Mouse (Mus musculus) G1E (cell line): ENCODE results near the gene Lax1. TPM values are rescaled to one million over a fixed set of nuclear protein-coding genes. Genes with fewer than 3 reads are reported as not detected.
"Not testable (repeated sequence)": the region's sequence is repeated elsewhere in the genome, so short reads cannot be mapped to it uniquely, and the experiment has no call there.

Source experiments
- ATAC-seq: 2 replicates; pipeline ENCODE4 v1.8.0; 2016; ENCODE audit warnings: mild to moderate bottlenecking; ENCODE audit not compliant: insufficient number of reproducible peaks, poor library complexity, low FRiP score, severe bottlenecking; ENCODE audit errors: extremely low read depth
- DNase-seq: peaks from one replicate; pipeline ENCODE4 v3.0.0; 2012; ENCODE audit warnings: low spot score
- H3K27me3 ChIP-seq: 2 replicates; pipeline ENCODE4 v1.6.1; 2012; ENCODE audit warnings: mild to moderate bottlenecking, low read length, inconsistent platforms; ENCODE audit not compliant: insufficient read depth
- H3K36me3 ChIP-seq: replicated peaks from 2 replicates; pipeline ENCODE3; 2012; ENCODE audit warnings: mild to moderate bottlenecking, inconsistent platforms
- H3K4me1 ChIP-seq: 2 replicates; pipeline ENCODE4 v1.6.1; 2012; ENCODE audit warnings: low read depth, low read length, inconsistent platforms, mixed read lengths; ENCODE audit not compliant: insufficient read depth
- H3K4me3 ChIP-seq: 2 replicates; pipeline ENCODE4 v1.5.1; 2012; ENCODE audit warnings: low read depth, mild to moderate bottlenecking, inconsistent platforms, low read length, moderate library complexity, mixed read lengths
- H3K9me3 ChIP-seq: replicated peaks from 2 replicates; pipeline ENCODE4 v1.6.1; 2012; ENCODE audit warnings: inconsistent platforms
- CTCF ChIP-seq: IDR thresholded peaks from 2 replicates; pipeline ENCODE4 v1.5.1; 2012; ENCODE audit warnings: low read depth, low read length, inconsistent platforms, mixed read lengths
- GATA1 ChIP-seq: IDR thresholded peaks from 2 replicates; pipeline ENCODE4 v1.6.1; 2012; ENCODE audit warnings: borderline replicate concordance, low read length, inconsistent platforms, mixed read lengths
- GATA2 ChIP-seq: IDR thresholded peaks from 2 replicates; pipeline ENCODE4 v1.6.1; 2012; ENCODE audit warnings: low read depth, low read length, inconsistent platforms, borderline replicate concordance
- POLR2AphosphoS5 ChIP-seq: IDR thresholded peaks from 2 replicates; pipeline ENCODE4 v1.6.1; 2012; ENCODE audit warnings: low read depth, low read length, inconsistent platforms; ENCODE audit not compliant: insufficient replicate concordance
- TAL1 ChIP-seq: conservative IDR thresholded peaks from 2 replicates; pipeline ENCODE4 v1.6.1; 2012; ENCODE audit warnings: low read depth, low read length, inconsistent platforms, mixed read lengths
- polyA plus RNA-seq: library from polyadenylated mRNA; stranded (reverse); fragments of >175 nt; gene quantifications from 2 replicates; pipeline ENCODE4 v1.2.3, GENCODE M21; 2012
- total RNA-seq, 2 experiments: library from RNA; stranded (forward) in 1 of 2; stranded (reverse) in 1 of 2; fragments of 200-1000 nt in 1 of 2; fragments of >200 nt in 1 of 2; fragmentation: Nextera tagmentation in 1 of 2; gene quantifications; 2 replicates each; pipeline ENCODE4 v1.2.3; 2014 to 2017

Gene Lax1
- total and polyA plus RNA-seq, 3 experiments, result 0.16 TPM; not detected in 2

- ATAC-seq, result no peak
- Histone ChIP-seq H3K4me1 (peaks cover 15% of the 10 kb centered on the region), H3K27me3 (peaks cover 18% of the 10 kb centered on the region), H3K36me3 (no peaks in the 10 kb centered on the region), H3K4me3 (no peak overlapping the region), H3K9me3 (no peaks in the 10 kb centered on the region)
- DNase-seq, result no peak
- no peak for TF ChIP-seq TAL1
- TF ChIP-seq GATA1, result no peak
- no peak for TF ChIP-seq POLR2AphosphoS5
- no peak for TF ChIP-seq GATA2
These were observed 18.6 kb downstream of the Lax1 start for GRCm38 (mm10) chr1:133671266-133671665.

GRCm38 (mm10) chr1:133670776-133671175 lies 19.1 kb downstream of the Lax1 start:
- TF ChIP-seq CTCF (no peak), POLR2AphosphoS5 (no peak), GATA1 (no peak), GATA2 (no peak), TAL1 (no peak)
- Histone ChIP-seq H3K4me1 (peaks cover 15% of the 10 kb centered on the region), H3K27me3 (peaks cover 13% of the 10 kb centered on the region), H3K9me3 (no peaks in the 10 kb centered on the region), H3K4me3 (no peak overlapping the region), H3K36me3 (no peaks in the 10 kb centered on the region)
- no peak for ATAC-seq
- DNase-seq, result no peak

DNA sequence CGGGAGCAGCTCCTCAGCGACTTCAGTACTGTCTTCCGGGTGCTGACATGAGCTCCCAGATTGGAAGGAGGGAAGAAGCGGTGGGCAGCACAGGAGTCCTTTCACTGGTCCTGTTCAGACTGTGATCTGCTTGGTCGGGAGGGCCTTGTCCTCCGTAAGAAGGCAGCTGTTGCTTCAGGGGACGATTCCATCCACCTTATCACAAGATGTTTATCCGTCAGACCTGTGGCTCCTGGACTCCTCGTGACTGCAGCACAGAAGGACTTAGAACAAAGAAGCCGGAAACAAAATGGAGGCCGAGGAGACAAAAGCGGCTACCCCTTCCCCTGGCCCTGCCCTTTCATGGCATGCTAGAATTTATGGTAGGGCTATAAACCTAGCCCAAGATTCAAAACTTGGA lies 19.7 kb downstream of the Lax1 start:
- TF ChIP-seq TAL1, result no peak
- TF ChIP-seq CTCF, result no peak
- TF ChIP-seq GATA2, result no peak
- no peaks in the 10 kb centered on the region for H3K9me3 ChIP-seq
- H3K4me3 ChIP-seq, result no peak overlapping the region
- H3K36me3 ChIP-seq, result no peaks in the 10 kb centered on the region
- ATAC-seq (no peak), DNase-seq (no peak)
- H3K27me3 ChIP-seq, result peaks cover 12% of the 10 kb centered on the region
- peaks cover 15% of the 10 kb centered on the region for H3K4me1 ChIP-seq

GRCm38 (mm10) chr1:133668618-133669017 lies 21.3 kb downstream of the Lax1 start:
- Histone ChIP-seq H3K36me3 (no peaks in the 10 kb centered on the region), H3K4me1 (peaks cover 26% of the 10 kb centered on the region), H3K4me3 (no peak overlapping the region), H3K9me3 (no peaks in the 10 kb centered on the region), H3K27me3 (peaks cover 3% of the 10 kb centered on the region; the same call in 1 of the 2 replicates)
- ATAC-seq (no peak), DNase-seq (no peak)
- TF ChIP-seq GATA2 (no peak), TAL1 (no peak), GATA1 (no peak), CTCF (no peak), POLR2AphosphoS5 (no peak)

DNA sequence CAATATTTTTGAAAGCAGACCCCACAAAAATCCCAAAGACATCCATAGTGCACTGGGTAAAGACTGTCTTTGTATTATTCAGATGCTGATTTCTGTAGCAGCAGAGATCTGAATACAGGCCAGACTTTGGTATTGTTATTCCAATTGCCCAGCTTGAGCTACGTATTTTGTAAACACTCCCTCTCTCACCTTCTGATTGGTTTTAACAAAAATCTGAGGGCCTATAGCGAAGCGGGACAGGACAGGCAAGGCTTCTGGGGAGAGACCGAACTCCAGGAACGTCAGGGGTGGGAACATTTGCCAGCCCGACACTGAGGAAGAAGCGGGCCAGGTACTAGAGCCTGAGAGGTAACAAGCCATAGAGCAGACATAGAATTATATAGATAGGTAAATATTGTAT lies 22.2 kb downstream of the Lax1 start:
- DNase-seq (no peak), ATAC-seq (no peak)
- no peaks in the 10 kb centered on the region for H3K9me3 ChIP-seq
- H3K4me1 ChIP-seq, result peaks cover 32% of the 10 kb centered on the region
- H3K4me3 ChIP-seq, result no peak overlapping the region
- H3K27me3 ChIP-seq, result peaks cover 3% of the 10 kb centered on the region; the same call in 1 of the 2 replicates
- TF ChIP-seq CTCF (no peak), GATA2 (no peak), POLR2AphosphoS5 (no peak)
- no peaks in the 10 kb centered on the region for H3K36me3 ChIP-seq

DNA sequence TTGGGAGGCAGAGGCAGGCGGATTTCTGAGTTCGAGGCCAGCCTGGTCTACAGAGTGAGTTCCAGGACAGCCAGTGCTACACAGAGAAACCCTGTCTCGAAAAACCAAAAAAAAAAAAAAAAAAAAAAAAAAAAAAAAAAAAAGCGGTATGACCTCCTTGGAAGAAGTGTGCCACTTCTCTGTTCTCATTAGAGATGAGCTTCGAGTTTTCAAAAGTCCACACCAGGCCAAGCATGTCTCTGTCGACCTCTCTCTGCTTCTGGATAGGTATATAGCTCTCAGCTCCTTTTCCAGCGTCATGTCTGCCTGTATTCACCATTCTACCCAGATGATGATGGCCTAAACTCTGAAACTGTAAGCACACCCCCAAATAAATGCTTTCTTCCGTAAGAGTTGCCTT lies 24.2 kb downstream of the Lax1 start:
- not testable (repeated sequence) for H3K36me3 ChIP-seq, H3K9me3 ChIP-seq, H3K4me3 ChIP-seq, DNase-seq, ATAC-seq, H3K27me3 ChIP-seq
- peaks cover 31% of the 10 kb centered on the region for H3K4me1 ChIP-seq

DNA sequence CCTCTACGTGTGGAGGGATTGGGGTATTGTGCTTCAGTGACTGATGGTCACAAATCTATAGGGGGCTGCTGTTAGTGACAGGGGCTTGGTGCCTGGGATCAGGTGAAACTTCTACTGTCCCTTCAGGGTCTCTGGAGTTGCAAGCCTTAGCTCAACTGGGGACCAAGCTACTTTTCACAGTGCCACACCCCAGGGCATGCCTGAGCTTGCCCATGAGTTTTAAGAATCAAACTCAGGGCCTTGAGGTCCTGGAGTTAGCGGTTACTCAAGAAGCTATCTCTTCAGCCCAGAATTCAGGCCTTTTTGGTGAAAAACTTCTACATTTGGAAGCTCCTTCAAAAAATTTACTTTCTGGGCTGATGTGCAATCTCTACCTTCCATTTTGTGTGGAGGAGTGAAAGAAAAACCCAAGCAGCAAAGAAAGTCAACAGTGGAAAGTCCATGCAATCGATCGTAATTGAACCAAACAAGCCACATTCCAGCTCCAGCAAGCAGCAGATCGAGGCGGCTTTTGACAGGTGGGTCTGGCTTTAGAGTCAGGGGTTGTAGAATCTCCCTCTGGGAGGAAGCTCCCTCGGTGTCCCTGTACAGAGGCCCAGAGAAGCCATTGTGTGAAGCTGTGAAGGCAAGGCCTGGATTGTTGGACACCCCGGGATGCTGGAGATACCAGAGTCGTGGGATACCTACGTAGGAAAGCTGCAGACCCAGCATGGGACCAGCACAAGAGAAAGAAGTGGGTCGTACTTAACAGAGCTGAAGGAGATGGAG lies 25.5 kb downstream of the Lax1 start:
- no peak for TF ChIP-seq GATA2
- no peak for TF ChIP-seq TAL1
- no peak for TF ChIP-seq GATA1
- TF ChIP-seq POLR2AphosphoS5, result no peak
- TF ChIP-seq CTCF, result no peak
- no peak for DNase-seq
- peaks cover 33% of the 10 kb centered on the region for H3K4me1 ChIP-seq
- H3K27me3 ChIP-seq, result no peaks in the 10 kb centered on the region
- ATAC-seq, result no peak
- peak overlapping the region; percentile 28; the same call in 1 of the 2 replicates for H3K4me3 ChIP-seq
- H3K9me3 ChIP-seq, result no peaks in the 10 kb centered on the region
- H3K36me3 ChIP-seq, result peaks cover 5% of the 10 kb centered on the region
